Mouse (Mus musculus) ES-Bruce4 (cell line): ENCODE results near the gene Atp8a2.

Experiments used
- CTCF ChIP-seq: IDR thresholded peaks from one replicate; pipeline ENCODE4 v1.8.1; 2011; ENCODE audit warnings: low read depth, low read length
- EP300 ChIP-seq: IDR thresholded peaks from 2 replicates; pipeline ENCODE4 v1.6.1; 2011; ENCODE audit warnings: low read depth, low read length; ENCODE audit not compliant: insufficient read depth
- POLR2A ChIP-seq: IDR thresholded peaks from one replicate; pipeline ENCODE4 v1.8.1; 2011; ENCODE audit warnings: low read length; ENCODE audit not compliant: insufficient read depth

GRCm38 (mm10) chr14:59656591-59656990 lies 540.4 kb downstream of the Atp8a2 start:
- TF ChIP-seq POLR2A (no peak), CTCF (no peak), EP300 (no peak)
